Mouse (Mus musculus): ENCODE data around the gene Bckdha.

DNA sequence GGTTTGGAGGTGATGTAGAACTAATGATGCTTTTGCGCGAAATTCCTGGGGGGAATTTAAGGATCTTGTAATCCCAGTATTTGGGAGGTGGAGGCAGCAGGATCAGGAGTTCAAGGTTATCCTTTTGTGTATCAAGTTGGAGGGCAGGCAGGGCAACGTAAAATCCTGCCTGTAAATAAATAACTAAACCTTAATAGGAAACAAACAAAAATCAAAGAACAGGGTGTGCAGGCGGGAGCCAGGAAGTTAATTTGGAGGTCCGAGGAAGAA, 39.1 kb downstream of the Bckdha start:
- TF ChIP-seq POLR2A (IDR thresholded peaks at IDR 0.05; ENCODE audit: borderline replicate concordance, extremely low read depth, low read depth, low read length) (no peak), CTCF (IDR thresholded peaks at IDR 0.05; ENCODE audit: insufficient read depth, low read length) (no peak)
